Mouse (Mus musculus) heart, adult 2 months (tissue): ENCODE measurements around the gene Mpp3.

Experiments
- CTCF ChIP-seq: fragments of 200-600 bp; IDR thresholded peaks from 2 replicates; pipeline ENCODE4 v1.8.1; 2022; ENCODE audit warnings: antibody characterized with exemption, mild to moderate bottlenecking, moderate library complexity
- EP300 ChIP-seq: fragments of 200-500 bp; IDR thresholded peaks from 2 replicates; pipeline ENCODE4 v1.6.1; 2011; ENCODE audit warnings: low read depth, low read length, control low read depth; ENCODE audit not compliant: insufficient read depth
- POLR2A ChIP-seq: fragments of 200-500 bp; IDR thresholded peaks from 2 replicates; pipeline ENCODE4 v1.6.1; 2011; ENCODE audit warnings: mild to moderate bottlenecking, low read depth, low read length, control low read depth; ENCODE audit not compliant: insufficient read depth

DNA sequence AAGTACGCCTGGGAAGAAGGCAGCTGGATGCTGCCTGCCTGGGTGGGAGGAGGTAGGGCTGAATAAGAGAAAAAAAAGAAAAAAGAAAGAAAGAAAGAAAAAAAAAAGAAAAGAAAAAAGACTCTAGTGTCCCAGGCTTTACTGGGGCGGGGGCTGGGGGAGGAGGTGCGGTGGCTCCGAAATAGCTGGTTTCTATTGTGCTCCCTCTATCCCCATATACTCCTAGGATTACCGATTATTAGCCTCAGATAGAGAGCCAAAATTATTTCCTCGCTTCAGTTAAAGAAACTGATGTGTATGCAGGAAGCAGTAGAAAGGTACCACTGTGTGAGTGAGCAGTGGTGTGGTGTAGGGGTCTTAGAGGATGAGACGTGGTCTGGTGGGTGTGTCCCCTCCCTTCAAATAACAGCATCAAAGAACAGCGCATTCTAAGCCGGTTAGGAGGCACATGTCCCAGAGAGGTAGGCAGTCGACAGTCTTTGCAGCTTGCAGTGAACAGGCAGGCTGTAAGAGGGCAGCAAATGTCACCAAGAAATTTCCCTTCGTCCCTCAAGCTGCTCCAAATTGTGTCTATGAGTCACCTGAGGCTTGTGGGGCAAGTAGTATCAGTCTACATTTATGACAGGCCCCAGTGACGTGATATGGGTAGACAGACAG lies 772 bp downstream of the Mpp3 start:
- TF ChIP-seq CTCF (peak; percentile 35), POLR2A (no peak), EP300 (no peak)
